In the genomic region with DNA sequence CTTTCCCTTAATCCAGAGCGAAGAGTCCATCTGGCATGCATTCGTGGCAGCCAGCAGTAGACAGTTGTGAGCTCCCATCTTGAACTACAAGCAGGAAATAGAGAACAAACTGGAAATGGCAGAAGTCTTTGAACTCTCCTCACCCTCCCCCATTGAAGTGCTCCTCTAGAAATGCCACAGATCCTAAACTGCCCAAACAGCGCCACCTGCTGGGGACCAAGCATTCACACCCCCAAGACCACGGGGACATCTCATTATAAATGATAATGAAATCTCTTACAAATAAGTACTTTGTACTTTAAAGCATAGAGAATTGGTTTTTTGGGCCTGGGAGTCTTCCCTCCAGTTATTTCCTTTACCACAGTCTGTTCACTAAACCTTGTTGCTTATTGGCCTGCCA, we compare ENCODE assay signal across 10 mouse cellular contexts. TPM values are rescaled to one million over a fixed set of nuclear protein-coding genes. Genes with fewer than 3 reads are reported as not detected.
DNase-seq lines count a peak whose midpoint lies in the region; ATAC-seq and TF ChIP-seq lines count a peak whose summit lies in the region.
"Had no signal": no experiment of that assay in that cellular context is flagged by ENCODE, and none has a peak within 500 bp of the region (broad histone marks: within the 10 kb centered on the region; RNA-seq: fewer than 3 reads in every experiment).

No protein-coding gene starts in this region.

- H3K9ac ChIP-seq in heart, adult 2 months (ENCODE audit: low read depth, low read length): no peak overlapping the region
- H3K9ac ChIP-seq in intestine, embryonic 16.5 days (ENCODE audit: low read depth, low read length): no peak overlapping the region
- H3K9ac ChIP-seq: embryonic facial prominence, embryonic 13.5 days; limb, embryonic 15.5 days had no signal

- H3K9me3 ChIP-seq in intestine, embryonic 16.5 days (ENCODE audit: control insufficient read depth, low read length): no peaks in the 10 kb centered on the region
- H3K9me3 ChIP-seq: embryonic facial prominence, embryonic 13.5 days; limb, embryonic 15.5 days had no signal

- DNase-seq in heart, adult 2 months: peak; percentile 37 to 67
- DNase-seq in heart, postnatal 25 days (ENCODE audit: low spot score): no peak
- DNase-seq in urinary bladder, postnatal 14 days (ENCODE audit: low spot score): peak; percentile 49
- no peak for DNase-seq in urinary bladder, postnatal 4 days (ENCODE audit: low spot score in 2 of 2)
- DNase-seq in cerebellum, adult 18-20 months: peak; percentile 47 to 66
- peak; percentile 70 for DNase-seq in mesoderm, embryonic 11.5 days (ENCODE audit: low read depth, low spot score)
- DNase-seq in layer of hippocampus, adult 9-11 months: no peak

- H3K27me3 ChIP-seq in heart, adult 2 months (ENCODE audit: control insufficient read depth, insufficient read depth, low read length): no peaks in the 10 kb centered on the region
- no peaks in the 10 kb centered on the region for H3K27me3 ChIP-seq in intestine, embryonic 16.5 days (replicated peaks; ENCODE audit: control insufficient read depth, insufficient read depth, low read length)
- H3K27me3 ChIP-seq: embryonic facial prominence, embryonic 13.5 days; limb, embryonic 15.5 days had no signal

- peaks cover 2% of the 10 kb centered on the region for H3K36me3 ChIP-seq in heart, adult 2 months (ENCODE audit: control insufficient read depth, insufficient read depth, low read length)
- peaks cover 10% of the 10 kb centered on the region for H3K36me3 ChIP-seq in intestine, embryonic 16.5 days (ENCODE audit: control insufficient read depth, insufficient read depth, low read length)

- intact Hi-C loops in heart, adult 2 months (cut with DNase I): no loop called here
- intact Hi-C loops in heart, postnatal 25 days (cut with DNase I): no loop called here

- 45% methylated on average over 4 of the region's 4 CpGs for WGBS in heart, adult 2 months
- WGBS in intestine, embryonic 16.5 days: 49% methylated on average over 4 of the region's 4 CpGs

- peaks cover 1% of the 10 kb centered on the region for H3K4me1 ChIP-seq in heart, adult 2 months (ENCODE audit: control insufficient read depth, insufficient read depth, low read length)
- H3K4me1 ChIP-seq in intestine, embryonic 16.5 days (ENCODE audit: control insufficient read depth, insufficient read depth, low read length): no peaks in the 10 kb centered on the region
- H3K4me1 ChIP-seq: embryonic facial prominence, embryonic 13.5 days; limb, embryonic 15.5 days had no signal

- no peak overlapping the region for H3K4me3 ChIP-seq in heart, adult 2 months
- no peak overlapping the region for H3K4me3 ChIP-seq in intestine, embryonic 16.5 days (ENCODE audit: low read length)
- H3K4me3 ChIP-seq: embryonic facial prominence, embryonic 13.5 days; limb, embryonic 15.5 days had no signal

- no peaks in the 10 kb centered on the region for H3K79me2 ChIP-seq in heart, adult 2 months (replicated peaks; ENCODE audit: control insufficient read depth, insufficient read depth, low read length)

- no peak overlapping the region for H3K27ac ChIP-seq in heart, adult 2 months
- no peak overlapping the region for H3K27ac ChIP-seq in intestine, embryonic 16.5 days (ENCODE audit: low read length)
- H3K27ac ChIP-seq: embryonic facial prominence, embryonic 13.5 days; limb, embryonic 15.5 days had no signal

- TF ChIP-seq POLR2A in heart, adult 2 months (IDR thresholded peaks at IDR 0.05; ENCODE audit: insufficient read depth, low read depth, low read length): no peak

- 0 out of 2 replicates have a peak, but pooled peaks have one; percentile 44 for TF ChIP-seq EP300 in heart, adult 2 months (IDR thresholded peaks at IDR 0.05; ENCODE audit: insufficient read depth, low read depth, low read length)

- TF ChIP-seq CTCF in heart, adult 2 months (IDR thresholded peaks at IDR 0.05): peak; percentile 86

- ATAC-seq in intestine, embryonic 16.5 days: peak; percentile 38; the same call in 1 of the 2 replicates

- no peak overlapping the region for H3K4me2 ChIP-seq in intestine, embryonic 16.5 days (ENCODE audit: low read depth, low read length)
- H3K4me2 ChIP-seq: embryonic facial prominence, embryonic 13.5 days; limb, embryonic 15.5 days had no signal

RNA-seq across cellular contexts. Expression of a gene that starts 12.0 kb away (rescaled TPM):
- total RNA-seq in heart, adult 2 months (2021): 10 to 100 TPM; 20.3 to 21.1 TPM
- polyA plus RNA-seq in heart, adult 2 months (2012; rRNA removed): 8.4 and 13.2 TPM in 2 replicates
- total RNA-seq in heart, postnatal 25 days (2021): 10 to 100 TPM; 18.6 to 19.5 TPM
- polyA plus RNA-seq in intestine, embryonic 16.5 days (2015; fragmentation: Nextera tagmentation; extraction: Ambion mirVana): 22.3 and 23.6 TPM in 2 replicates

RNA-seq across cellular contexts. Expression of a gene that starts 12.1 kb away (rescaled TPM):
- 10 to 100 TPM; 13.9 to 14.5 TPM for total RNA-seq in heart, adult 2 months (2021)
- 11.2 and 15.4 TPM in 2 replicates for polyA plus RNA-seq in heart, adult 2 months (2012; rRNA removed)
- 10 to 100 TPM; 12.9 to 13.2 TPM for total RNA-seq in heart, postnatal 25 days (2021)
- 8.6 and 9.8 TPM in 2 replicates for polyA plus RNA-seq in intestine, embryonic 16.5 days (2015; fragmentation: Nextera tagmentation; extraction: Ambion mirVana)

Comparison
In these comparisons a context has a peak if more than half of its experiments do, and no peak if none do; other contexts are left out.
1. DNase-seq: peak in heart, adult 2 months (2 of 2), urinary bladder, postnatal 14 days (single experiment), cerebellum, adult 18-20 months (2 of 2) and mesoderm, embryonic 11.5 days (single experiment); none in heart, postnatal 25 days (single experiment), urinary bladder, postnatal 4 days (0 of 2) and layer of hippocampus, adult 9-11 months (single experiment).